Mouse (Mus musculus): Measurements from ENCODE around the gene Tut1. TPM values are rescaled to one million over a fixed set of nuclear protein-coding genes. Genes with fewer than 3 reads are reported as not detected.
A peak's percentile ranks its signal among the peaks of the same experiment; 100 is the strongest.

Tut1 gene
- total RNA-seq, 2 experiments from 2014 or later: 18.7 to 20.1 TPM

DNA sequence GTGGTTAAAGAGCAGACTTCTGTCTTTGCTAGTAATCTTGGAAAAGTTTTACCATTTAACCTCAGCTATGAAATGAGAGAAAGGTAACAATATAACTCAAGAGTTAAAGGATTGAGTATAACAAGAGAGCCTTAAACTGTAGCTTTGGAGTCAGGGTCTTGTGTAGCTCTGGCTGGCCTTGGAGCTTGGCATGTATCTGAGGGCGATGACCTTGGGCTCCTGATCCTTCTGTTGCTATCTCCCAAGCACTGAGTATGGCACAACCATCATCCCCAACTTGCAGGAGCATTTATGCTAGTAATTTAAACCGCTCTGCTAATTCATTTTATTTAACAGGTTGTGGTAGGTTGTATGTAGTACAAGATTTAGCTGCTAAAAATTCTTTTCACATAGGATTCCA lies 21.8 kb downstream of the Tut1 start:
- DNase-seq (ENCODE audit: low spot score in 2 of 2): no peak
- intact Hi-C loops (cut with DNase I): loop anchor here (5.0 kb wide), 2 partner anchors 107 to 137 kb away; no protein-coding TSS in a partner anchor

DNA sequence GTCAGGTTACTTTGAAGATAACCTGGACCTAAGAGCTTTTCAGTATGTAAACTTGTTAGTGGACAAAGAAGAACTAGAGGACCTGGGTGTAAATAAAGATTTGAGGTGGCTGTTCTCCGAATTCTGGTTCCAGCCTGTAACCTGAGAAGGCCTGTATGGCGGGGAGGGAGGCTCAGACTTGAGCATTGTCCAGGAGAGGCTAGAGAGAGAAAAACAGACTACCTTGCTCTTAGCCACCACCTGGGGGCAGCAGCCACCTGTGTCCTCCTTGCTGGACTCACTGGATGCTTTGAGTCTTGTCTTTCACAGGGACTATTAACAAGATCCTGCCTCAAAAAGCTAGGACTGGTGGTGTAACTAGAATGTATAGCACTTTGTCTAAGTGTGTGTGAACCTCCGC lies 22.9 kb downstream of the Tut1 start:
- intact Hi-C loops (cut with DNase I): loop anchor here (5.0 kb wide), 2 partner anchors 106 to 136 kb away; no protein-coding TSS in a partner anchor
- no peak for DNase-seq (ENCODE audit: low spot score in 2 of 2)

DNA sequence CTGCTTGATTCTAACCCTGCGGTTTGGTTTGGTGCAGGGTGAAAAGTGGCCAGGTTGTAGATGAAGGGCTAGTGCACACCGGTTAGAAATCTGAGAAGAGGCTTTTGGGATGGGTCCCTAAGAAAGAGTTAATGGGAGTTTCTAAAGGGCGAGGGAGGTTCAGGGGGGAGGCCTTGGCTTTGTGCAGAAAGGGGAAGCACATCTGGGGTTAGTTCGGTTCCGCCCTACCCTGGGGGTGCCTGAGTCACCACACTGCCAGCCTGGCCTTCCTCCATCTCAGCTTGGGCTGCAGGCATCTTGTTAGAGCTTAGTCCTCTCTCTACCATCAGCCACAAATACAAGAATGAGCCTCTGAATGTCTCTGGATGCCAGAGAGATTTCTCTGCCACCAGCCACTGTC lies 27.1 kb downstream of the Tut1 start:
- DNase-seq (ENCODE audit: low spot score in 2 of 2): no peak
- intact Hi-C loops (cut with DNase I): no loop called here

DNA sequence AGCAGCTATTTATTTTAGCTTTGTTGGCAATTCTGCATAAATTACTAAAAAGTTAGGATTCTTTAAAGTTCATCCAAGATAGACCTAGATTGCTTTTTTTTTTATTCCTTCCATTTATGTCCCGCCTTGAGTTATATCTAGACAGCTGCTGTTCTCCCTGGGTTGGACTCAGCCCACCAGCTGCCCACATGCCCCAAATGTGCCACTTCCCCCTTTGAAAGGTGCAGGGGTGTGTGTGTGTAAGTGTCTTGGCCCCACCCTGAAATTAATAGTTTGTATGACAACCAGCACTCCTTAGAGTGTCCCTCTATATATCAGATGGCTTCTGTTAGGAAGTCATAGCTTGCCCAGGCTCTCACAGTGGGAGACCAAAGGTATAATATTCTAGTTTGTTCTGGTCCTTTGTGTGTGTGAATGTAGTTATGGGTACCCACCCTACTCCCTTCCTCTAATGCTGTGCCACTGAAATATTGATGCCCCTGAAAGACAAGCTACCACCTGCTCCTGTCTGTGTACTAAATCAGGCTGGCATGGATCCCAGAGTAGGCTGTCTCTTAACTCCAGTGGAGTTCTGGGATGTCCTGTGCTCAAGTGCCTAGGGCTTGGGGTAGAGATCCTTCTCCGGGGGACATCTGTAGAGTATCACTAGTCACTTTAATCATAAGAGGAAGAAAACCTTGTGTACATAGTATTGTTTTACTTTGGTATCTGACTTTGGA lies 28.0 kb downstream of the Tut1 start:
- intact Hi-C loops (cut with DNase I): no loop called here
- DNase-seq (ENCODE audit: low spot score in 2 of 2): no peak

DNA sequence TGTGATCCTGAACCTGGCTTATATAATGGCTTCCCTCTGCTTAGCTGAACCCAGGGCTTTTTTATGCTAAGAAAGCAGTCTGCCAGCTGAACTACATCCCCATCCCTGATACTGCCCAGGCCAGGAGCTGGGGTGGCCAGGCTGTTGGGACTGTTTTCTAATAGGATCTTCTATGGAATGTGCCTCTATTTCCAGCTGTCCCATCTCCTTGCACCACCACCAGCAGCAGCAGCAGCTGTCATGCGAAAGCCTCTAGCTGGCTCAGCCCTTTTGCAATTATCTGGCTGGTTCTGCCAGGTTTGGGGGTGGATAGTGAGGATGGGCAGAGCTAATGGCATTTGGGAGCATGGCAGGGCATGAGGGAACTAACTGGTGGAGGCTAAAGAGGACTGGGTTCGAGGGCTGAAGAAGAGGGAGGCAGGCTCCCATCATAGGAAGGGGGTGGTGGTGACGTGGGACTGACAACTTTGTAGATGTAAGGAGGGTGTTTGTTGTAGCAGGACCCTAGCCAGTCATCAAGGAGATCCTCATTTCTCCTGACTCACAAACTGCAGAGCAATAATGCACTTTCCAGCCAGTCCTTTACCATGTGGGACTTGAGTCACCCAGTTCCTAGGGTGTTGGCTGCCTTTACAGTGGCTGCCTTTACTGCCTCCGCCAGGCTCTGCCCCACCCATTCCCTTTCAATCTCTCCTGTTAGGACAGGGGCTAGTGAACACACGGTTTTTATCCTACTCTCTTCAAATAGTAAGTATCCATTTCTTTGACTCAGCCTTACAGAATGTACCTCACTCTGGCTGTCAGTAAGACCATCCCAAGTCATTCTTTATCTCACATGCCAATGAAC lies 28.9 kb downstream of the Tut1 start:
- no peak for DNase-seq (ENCODE audit: low spot score in 2 of 2)
- intact Hi-C loops (cut with DNase I): no loop called here

DNA sequence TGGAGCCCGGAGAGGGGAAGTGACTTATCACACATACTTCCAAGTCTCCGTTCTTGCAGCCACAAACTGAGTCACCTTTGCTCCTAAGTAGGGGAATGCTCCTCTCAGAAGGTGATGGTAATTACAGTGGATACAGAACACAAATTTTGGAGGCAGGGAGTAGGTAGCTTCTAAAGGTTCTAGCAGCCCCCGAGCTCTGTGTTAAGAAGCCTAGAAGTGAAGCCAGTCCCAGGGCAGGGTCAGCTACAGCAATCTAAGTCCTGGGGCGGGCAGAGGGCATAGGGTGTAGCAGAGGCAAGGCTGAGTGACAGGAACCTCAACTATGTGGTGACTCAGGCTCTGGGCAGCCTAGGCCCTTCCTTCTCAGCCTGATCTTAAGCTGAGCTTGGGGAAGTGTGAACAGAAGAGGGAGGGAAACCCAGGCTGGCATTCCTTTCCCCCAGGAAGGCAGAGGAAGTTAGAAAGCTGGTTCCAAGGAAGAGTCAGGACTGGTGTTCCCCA lies 29.6 kb downstream of the Tut1 start:
- intact Hi-C loops (cut with DNase I): no loop called here
- DNase-seq (ENCODE audit: low spot score in 2 of 2): no peak

DNA sequence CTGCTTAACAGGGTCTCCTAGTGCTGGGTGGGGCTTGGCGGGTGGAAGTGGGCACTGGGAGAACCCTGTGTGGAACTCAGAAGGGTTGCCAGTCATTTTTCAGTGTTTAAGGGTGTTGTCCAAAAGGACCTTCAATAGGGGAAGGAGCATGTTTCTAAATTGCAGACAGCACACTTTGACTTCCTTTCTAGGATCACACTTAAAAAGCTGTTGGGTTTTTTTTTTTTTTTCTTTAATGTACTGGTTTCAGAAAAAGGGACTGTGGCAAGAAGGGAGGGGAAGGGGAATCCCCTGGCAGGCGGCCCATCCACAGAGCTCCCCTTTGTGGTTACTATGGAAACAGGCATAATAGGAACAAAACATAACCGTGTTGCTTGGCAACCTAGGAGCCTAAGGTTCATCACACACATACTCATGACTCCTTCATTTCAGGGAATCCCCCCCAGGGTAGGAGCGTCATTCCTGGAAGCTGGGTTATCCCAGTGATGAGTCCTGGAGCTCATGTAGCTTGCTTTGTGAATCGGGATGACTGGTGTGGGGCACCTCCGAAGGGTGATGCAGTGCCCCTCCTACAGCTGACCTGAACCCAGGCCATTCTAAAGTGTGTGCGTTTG lies 30.7 kb downstream of the Tut1 start:
- intact Hi-C loops (cut with DNase I): no loop called here
- DNase-seq (ENCODE audit: low spot score in 2 of 2): peak; percentile 42 to 45

DNA sequence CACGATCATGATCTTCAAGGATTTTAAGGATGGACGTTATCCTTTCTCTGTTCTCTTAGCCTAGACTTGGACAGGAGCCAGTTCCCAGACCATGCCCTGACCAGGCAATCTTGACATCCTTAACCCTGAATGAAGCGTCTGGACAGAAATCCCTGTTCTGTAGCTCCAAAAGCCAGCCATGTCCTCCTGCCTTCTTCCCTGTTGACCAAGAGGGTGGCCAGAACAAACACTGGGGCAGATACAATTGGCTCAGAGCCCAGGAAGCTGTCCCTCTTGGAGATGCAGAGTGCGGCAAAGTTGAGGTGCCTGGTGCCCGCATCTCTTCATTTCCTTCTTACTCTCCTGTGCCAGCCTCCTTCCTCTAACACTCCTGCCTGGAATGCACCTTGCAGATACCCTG lies 32.2 kb downstream of the Tut1 start:
- no peak for DNase-seq (ENCODE audit: low spot score in 2 of 2)
- intact Hi-C loops (cut with DNase I): no loop called here

DNA sequence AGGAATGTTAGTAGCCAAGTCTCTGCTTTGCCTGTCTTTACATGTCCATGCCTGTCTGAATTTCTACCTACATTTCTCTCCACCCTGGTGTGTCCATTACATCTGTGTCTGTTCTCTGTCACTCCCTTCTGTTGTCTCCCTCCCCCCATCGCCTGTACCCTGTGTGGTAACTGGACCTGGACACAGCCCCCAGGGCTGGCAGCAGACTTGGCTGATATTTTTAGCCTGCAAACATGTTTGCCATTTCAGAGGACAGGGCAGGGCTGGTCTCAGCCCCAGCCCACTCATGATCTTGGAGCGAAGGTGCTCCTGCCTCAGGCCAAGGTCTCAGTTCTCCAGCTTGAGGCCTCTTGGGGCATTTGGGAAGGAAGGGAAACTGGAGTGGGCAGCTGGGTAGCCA lies 34.2 kb downstream of the Tut1 start:
- intact Hi-C loops (cut with DNase I): no loop called here
- no peak for DNase-seq (ENCODE audit: low spot score in 2 of 2)

DNA sequence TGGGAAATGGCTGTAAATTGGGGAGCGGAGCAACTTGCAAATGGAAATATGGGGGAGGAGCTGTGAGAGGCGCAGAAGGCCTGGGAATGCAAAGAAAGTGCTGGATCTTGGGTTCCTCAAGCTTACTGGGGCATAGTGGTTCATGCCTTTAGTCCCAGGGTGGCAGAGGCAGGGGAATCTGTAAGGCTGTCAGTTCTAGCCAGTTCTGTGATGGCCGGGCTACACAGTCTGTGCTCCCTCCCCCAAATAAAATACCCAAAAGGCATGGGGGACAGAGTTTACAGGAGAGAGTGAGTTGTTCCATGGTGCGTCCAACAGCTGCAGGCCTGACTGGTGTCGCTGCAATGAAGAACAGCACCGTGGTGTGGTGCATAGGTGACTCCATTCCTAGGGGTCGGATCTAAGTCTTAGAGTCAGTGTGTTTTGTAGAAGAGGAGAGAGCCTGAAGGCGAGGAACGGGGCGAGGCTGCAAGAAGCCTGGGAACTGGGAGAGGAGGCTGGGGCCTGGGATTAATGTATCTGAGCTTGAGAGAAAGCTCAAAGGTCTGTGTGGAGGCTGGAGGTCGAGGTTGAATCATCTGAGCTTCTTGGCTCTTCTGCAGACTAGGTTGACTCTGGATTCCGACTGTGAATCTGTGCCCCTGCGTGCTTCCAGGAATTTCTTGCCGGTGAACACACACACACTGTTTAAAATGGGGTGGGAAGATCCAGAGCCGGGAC lies 34.9 kb downstream of the Tut1 start:
- intact Hi-C loops (cut with DNase I): no loop called here
- no peak for DNase-seq (ENCODE audit: low spot score in 2 of 2)

DNA sequence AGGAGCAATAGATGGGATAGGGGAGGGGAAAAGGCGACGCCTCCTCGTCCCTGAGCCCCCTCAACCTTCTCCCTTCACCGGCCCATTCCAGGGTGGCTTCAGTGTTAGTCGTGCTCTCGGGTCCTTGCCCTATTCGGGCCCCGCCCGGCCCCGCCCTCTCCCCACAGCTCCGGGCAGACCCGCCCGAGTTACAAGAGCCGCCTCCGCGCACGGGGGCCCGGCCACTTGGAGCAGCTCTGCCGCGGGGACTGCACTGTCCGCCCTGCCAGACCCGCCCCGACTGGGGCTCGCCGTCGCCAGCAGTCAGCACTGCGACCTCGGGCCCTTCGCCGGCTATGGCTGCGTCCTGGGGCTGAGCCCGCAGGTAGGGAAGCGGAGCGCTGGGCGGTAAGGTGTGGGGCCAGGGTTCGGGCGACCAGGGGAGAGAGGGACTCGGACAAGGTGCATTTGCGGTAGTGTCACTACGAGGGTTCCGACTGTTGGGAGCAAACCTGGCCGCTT lies 35.5 kb downstream of the Tut1 start, which contains the start of gene Ahnak:
Gene Ahnak, plus strand, starts transcription at position 219 of the 501 bp plus-strand sequence.
- no peak for DNase-seq (ENCODE audit: low spot score in 2 of 2)
- intact Hi-C loops (cut with DNase I): no loop called here

DNA sequence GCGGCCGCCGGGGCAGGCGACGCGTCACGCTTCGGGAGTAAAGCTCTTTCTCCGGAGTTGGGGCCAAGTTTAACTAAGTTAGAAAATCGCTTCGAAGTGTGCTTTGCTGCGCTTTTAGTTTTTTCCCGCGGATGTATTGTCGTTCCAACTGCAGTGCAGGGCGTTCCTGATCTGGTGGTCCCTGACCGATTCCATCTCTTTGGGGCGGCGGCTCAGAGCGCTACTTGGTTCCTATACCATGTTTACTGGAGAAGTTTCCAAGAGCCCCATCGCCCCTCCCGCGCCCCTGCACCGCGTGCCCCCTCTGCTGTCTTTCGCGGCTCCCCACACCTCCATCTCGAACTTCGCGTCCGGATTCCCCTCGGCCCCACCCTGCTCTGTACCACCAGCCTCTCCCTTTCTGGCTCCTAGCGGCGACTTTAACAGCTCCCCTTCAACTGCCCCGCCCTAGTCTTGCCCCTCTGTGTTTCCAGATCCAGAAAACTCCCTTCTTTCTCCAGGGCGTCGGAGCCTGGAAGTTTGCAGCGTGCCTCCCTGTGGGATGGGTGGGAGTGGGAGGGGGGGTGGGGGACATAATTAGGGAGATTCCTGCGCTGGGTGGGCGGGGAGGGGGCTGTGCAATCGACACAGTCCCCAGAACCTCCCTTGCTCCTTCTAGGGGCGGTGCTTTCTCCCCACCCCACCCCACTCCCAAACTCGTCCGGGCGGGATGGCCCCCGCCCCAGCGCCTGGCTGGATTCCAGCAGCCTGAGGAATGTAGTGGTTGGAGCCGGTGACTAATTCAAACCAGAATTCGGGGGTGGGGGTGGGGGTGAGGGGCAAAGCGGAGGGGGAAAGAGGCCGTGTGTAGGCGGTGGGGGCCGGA lies 36.2 kb downstream of the Tut1 start:
- no peak for DNase-seq (ENCODE audit: low spot score in 2 of 2)
- intact Hi-C loops (cut with DNase I): loop anchor here (5.0 kb wide), 1 partner anchor 123 kb away; no protein-coding TSS in a partner anchor

DNA sequence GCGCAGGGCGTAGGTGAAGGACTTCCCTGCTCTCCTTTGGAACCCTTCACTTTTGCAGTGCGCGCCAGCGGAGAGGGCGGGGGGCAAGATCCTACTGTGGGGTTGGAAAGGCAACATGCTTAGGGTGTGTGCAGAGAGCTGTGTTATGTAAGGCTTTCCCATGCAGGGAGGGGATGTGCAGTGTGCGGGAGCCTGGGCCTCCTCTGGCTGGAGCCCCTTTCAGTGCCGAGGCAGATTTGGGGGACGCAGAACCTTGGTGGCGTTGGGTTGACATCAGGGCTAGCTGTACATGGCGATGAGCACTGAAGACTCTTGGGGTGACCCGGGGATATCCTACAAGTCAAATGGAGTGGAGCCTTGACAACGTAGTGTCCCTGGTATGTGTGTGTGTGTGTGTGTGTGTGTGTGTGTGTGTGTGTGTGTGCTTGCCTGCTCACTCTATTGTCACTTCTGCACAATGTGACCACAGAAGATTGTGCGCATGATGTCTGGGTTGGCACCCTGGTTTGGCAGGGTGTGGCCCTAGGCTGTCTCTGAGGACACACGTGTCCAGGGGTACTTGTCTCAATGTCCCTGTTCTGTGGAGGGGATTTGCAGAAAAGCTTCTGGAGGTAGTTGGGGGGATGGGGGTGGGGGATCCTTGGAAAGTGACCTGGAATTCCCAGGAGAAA lies 36.9 kb downstream of the Tut1 start:
- intact Hi-C loops (cut with DNase I): loop anchor here (5.0 kb wide), 1 partner anchor 122 kb away; no protein-coding TSS in a partner anchor

DNA sequence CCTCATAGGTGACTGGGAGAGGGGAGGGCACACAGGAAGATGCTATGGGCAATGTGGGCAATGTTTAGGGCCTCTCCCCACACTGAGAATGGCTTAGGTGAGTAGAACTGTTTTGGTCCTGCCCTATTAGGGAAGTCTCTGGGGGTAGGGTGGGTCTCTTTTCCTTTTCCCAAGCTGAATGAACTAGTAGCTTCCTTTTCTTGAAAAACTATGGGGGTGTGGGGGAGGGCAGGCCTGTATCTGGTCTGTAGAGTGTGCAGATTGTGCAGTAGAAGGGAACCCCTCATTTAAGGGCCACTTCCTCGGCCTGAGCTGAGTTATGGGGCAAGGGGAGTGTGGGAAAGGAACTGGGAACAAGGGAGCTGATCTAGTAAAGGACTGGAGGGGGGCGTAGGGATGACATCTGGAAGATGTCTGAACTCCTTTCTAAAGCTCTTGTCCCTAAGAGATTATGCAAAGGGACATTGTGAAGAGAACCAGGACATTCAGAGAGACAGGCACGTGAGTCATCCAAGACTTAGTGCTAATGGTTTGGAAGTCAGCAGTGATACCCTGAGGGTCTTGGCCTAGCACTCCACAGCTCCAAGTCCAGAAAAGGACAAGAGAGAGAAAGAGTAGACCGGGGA lies 37.7 kb downstream of the Tut1 start:
- no peak for DNase-seq (ENCODE audit: low spot score in 2 of 2)
- intact Hi-C loops (cut with DNase I): loop anchor here (5.0 kb wide), 1 partner anchor 121 kb away; no protein-coding TSS in a partner anchor

More for the DNA sequence above, 36.9 kb downstream of the Tut1 start:
- DNase-seq (ENCODE audit: low spot score in 2 of 2): peak in 1 of 2 experiments; percentile 36

DNA sequence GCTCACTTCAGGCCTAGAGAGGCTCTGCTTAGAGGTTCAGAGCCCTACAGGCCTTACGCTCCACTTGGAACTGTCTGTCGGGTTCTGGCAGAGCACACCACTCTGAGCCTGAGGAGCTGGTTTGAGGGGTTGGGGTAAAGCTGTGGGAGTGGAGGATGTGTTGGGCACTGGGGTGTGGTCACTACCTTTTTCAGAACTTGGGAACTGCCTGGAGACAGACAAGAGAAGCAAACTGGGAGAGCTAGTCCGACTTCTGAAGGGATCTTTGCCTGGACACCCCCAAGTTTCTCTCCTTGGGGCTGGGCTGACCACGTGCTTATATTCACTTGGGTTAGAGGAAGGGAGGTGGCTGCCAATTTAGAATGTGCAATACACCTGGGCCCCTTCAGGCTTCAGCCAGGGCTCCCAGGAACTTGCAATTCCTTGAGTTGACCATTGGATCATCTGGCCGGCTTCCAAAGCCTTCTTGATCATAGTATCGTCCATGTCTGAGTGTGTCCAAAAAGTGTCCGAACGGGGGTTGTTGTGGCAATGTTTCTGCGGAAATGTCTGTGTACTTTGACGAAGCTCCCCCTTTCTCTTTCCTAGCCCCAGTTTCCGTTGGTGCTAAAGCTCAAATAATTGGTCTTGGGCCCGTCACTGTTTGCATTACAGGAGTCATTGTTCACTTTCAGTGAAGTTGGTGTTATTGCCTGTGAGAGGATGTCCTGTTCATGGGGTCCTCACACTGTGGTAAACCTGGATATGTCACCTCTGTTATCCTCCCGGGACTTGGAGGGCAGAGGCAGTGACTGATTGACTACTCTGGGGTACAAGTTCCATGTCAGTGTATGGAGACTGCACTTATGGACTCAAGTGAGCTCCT lies 38.5 kb downstream of the Tut1 start:
- DNase-seq (ENCODE audit: low spot score in 2 of 2): no peak
- intact Hi-C loops (cut with DNase I): loop anchor here (5.0 kb wide), 1 partner anchor 120 kb away; no protein-coding TSS in a partner anchor

Data from left cerebral cortex, postnatal 25 days (tissue).